Comparison of ENCODE assay signal across 10 mouse cellular contexts in the genomic region with DNA sequence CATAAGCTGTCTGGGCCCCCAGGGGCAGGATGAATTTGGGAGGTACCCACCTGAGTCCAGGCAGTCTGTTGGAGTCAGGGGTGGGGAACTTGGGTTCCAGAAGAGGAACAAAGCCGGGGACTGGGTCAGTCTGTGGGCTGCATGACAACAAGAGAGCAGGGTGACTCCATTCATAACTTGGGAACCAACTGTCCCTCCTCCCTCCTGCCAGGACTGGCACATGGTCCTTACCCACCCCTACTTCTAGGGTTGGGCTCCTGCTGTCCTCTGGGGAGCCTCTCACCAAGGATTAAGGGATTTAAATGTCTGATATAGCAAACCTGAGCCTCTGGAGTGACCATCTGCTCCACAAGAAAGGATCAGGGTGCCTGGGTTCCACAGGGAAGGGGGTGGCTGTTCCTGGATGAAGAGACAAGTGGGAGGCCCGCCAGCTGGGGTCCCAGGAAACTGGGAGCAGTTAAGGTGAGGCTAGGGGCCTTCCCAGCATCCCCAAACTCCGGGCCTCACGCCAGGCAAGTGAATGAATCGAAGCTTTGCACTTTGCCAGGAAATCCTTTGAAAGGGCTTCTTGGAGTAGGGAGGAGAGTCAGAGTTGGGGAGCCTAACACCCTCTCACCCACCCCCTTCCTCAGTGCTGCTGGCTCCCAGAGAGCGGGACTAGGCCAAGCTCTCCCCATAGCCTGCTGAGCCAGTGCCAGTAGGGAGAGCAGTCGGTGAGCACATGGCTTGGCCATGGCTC. TPM values are rescaled to one million over a fixed set of nuclear protein-coding genes. Genes with fewer than 3 reads are reported as not detected.
A peak's percentile ranks its signal among the peaks of the same experiment; 100 is the strongest.
DNase-seq lines count a peak whose midpoint lies in the region; ATAC-seq lines count a peak whose summit lies in the region.
"Had no signal": no experiment of that assay in that cellular context is flagged by ENCODE, and none has a peak within 500 bp of the region (broad histone marks: within the 10 kb centered on the region; RNA-seq: fewer than 3 reads in every experiment).

No protein-coding gene starts in this region.

- no peaks in the 10 kb centered on the region for H3K4me1 ChIP-seq in hindbrain, embryonic 13.5 days (replicated peaks)
- H3K4me1 ChIP-seq in liver, embryonic 15.5 days (replicated peaks) = peaks cover 62% of the 10 kb centered on the region

- H3K27me3 ChIP-seq in hindbrain, embryonic 13.5 days = no peaks in the 10 kb centered on the region
- no peaks in the 10 kb centered on the region for H3K27me3 ChIP-seq in liver, embryonic 15.5 days

- 82% methylated on average over 7 of the region's 7 CpGs for WGBS in hindbrain, embryonic 13.5 days
- WGBS in liver, embryonic 15.5 days (ENCODE audit: insufficient replicate concordance) = 75% methylated on average over 7 of the region's 7 CpGs

- H3K4me3 ChIP-seq in hindbrain, embryonic 13.5 days = no peak overlapping the region
- no peak overlapping the region for H3K4me3 ChIP-seq in liver, embryonic 15.5 days (replicated peaks)

- H3K36me3 ChIP-seq in hindbrain, embryonic 13.5 days = peaks cover 73% of the 10 kb centered on the region
- H3K36me3 ChIP-seq in liver, embryonic 15.5 days (replicated peaks) = peaks cover 50% of the 10 kb centered on the region

- ATAC-seq in hindbrain, embryonic 13.5 days (ENCODE audit: low FRiP score) = peak; percentile 72; the same call in 1 of the 2 replicates
- ATAC-seq in liver, embryonic 15.5 days (ENCODE audit: insufficient read depth) = no peak
- no peak for ATAC-seq in activated CD4-positive, CD25-positive, alpha-beta regulatory T cell, adult 4 months

- H3K9me3 ChIP-seq in hindbrain, embryonic 13.5 days = no peaks in the 10 kb centered on the region
- H3K9me3 ChIP-seq in liver, embryonic 15.5 days (replicated peaks) = no peaks in the 10 kb centered on the region

- H3K4me2 ChIP-seq in hindbrain, embryonic 13.5 days = no peak overlapping the region
- no peak overlapping the region for H3K4me2 ChIP-seq in liver, embryonic 15.5 days

- H3K9ac ChIP-seq in hindbrain, embryonic 13.5 days = no peak overlapping the region
- peak overlapping the region; percentile 9; the same call in 1 of the 2 replicates for H3K9ac ChIP-seq in liver, embryonic 15.5 days

- DNase-seq in adipocyte (ENCODE audit: low spot score) = peak; percentile 39
- DNase-seq in cerebellum, adult 8-10 months = peak; percentile 40
- DNase-seq in adrenal gland, adult 18-20 months (ENCODE audit: low spot score in 2 of 2) = no peak
- DNase-seq in urinary bladder, adult 2 months (ENCODE audit: low spot score) = no peak
- no peak for DNase-seq in thymus, adult 18-20 months

- H3K27ac ChIP-seq in hindbrain, embryonic 13.5 days = peak overlapping the region; percentile 55; the same call in 1 of the 2 replicates
- peak overlapping the region; percentile 68 for H3K27ac ChIP-seq in liver, embryonic 15.5 days (replicated peaks)

RNA-seq across cellular contexts. Expression of a gene that starts 11.9 kb away (rescaled TPM):
- 76.3 and 78.1 TPM in 2 replicates for polyA plus RNA-seq in hindbrain, embryonic 13.5 days (2015; fragmentation: Nextera tagmentation; extraction: Ambion mirVana)
- polyA plus RNA-seq in liver, embryonic 15.5 days (2015; fragmentation: Nextera tagmentation; extraction: Ambion mirVana) = 62.4 and 63.8 TPM in 2 replicates
- 10 to 100 TPM; 48.4 to 53.4 TPM for total RNA-seq in adrenal gland, adult 18-20 months (2021)
- 77.8 and 85.8 TPM in 2 replicates for polyA plus RNA-seq in urinary bladder, adult 2 months (2012; rRNA removed)
- 100 to 1,000 TPM; 231 to 302 TPM for polyA plus RNA-seq in activated CD4-positive, CD25-positive, alpha-beta regulatory T cell, adult 4 months (2017; shearing (Covaris generic))

RNA-seq across cellular contexts. Expression of a gene that starts 12.0 kb away (rescaled TPM):
- polyA plus RNA-seq in hindbrain, embryonic 13.5 days (2015; fragmentation: Nextera tagmentation; extraction: Ambion mirVana) = 23.0 and 24.2 TPM in 2 replicates
- 15.9 and 16.9 TPM in 2 replicates for polyA plus RNA-seq in liver, embryonic 15.5 days (2015; fragmentation: Nextera tagmentation; extraction: Ambion mirVana)
- total RNA-seq in adrenal gland, adult 18-20 months (2021) = 10 to 100 TPM in 1 of 2 experiments, 1 to 10 TPM in 1; 9.6 to 10.9 TPM
- 7.2 and 7.3 TPM in 2 replicates for polyA plus RNA-seq in urinary bladder, adult 2 months (2012; rRNA removed)
- polyA plus RNA-seq in activated CD4-positive, CD25-positive, alpha-beta regulatory T cell, adult 4 months (2017; shearing (Covaris generic)) = 10 to 100 TPM; 25.6 to 27.6 TPM

RNA-seq across cellular contexts. Expression of a gene that starts 13.7 kb away (rescaled TPM):
- polyA plus RNA-seq in hindbrain, embryonic 13.5 days (2015; fragmentation: Nextera tagmentation; extraction: Ambion mirVana) = 27.6 and 29.7 TPM in 2 replicates
- 14.1 and 14.7 TPM in 2 replicates for polyA plus RNA-seq in liver, embryonic 15.5 days (2015; fragmentation: Nextera tagmentation; extraction: Ambion mirVana)
- 10 to 100 TPM; 32.8 to 39.8 TPM for total RNA-seq in adrenal gland, adult 18-20 months (2021)
- polyA plus RNA-seq in urinary bladder, adult 2 months (2012; rRNA removed) = 23.5 and 46.2 TPM in 2 replicates
- under 1 TPM in 1 of 2 experiments, not detected in 1; 0.46 TPM for polyA plus RNA-seq in activated CD4-positive, CD25-positive, alpha-beta regulatory T cell, adult 4 months (2017; shearing (Covaris generic))

RNA-seq across cellular contexts. Expression of a gene that starts 25.6 kb away (rescaled TPM):
- polyA plus RNA-seq in hindbrain, embryonic 13.5 days (2015; fragmentation: Nextera tagmentation; extraction: Ambion mirVana) = not detected in 2 replicates
- 26.6 and 27.2 TPM in 2 replicates for polyA plus RNA-seq in liver, embryonic 15.5 days (2015; fragmentation: Nextera tagmentation; extraction: Ambion mirVana)
- total RNA-seq in adrenal gland, adult 18-20 months (2021) = not detected
- polyA plus RNA-seq in urinary bladder, adult 2 months (2012; rRNA removed) = not detected in 2 replicates
- not detected for polyA plus RNA-seq in activated CD4-positive, CD25-positive, alpha-beta regulatory T cell, adult 4 months (2017; shearing (Covaris generic))
- total RNA-seq: heart, postnatal 14 days had no signal
- polyA plus RNA-seq: small intestine, adult 2 months had no signal

RNA-seq across cellular contexts. Expression of a gene that starts 29.8 kb away (rescaled TPM):
- 28.0 and 28.1 TPM in 2 replicates for polyA plus RNA-seq in hindbrain, embryonic 13.5 days (2015; fragmentation: Nextera tagmentation; extraction: Ambion mirVana)
- polyA plus RNA-seq in liver, embryonic 15.5 days (2015; fragmentation: Nextera tagmentation; extraction: Ambion mirVana) = 10.2 and 11.1 TPM in 2 replicates
- 1 to 10 TPM; 5.9 to 6.5 TPM for total RNA-seq in adrenal gland, adult 18-20 months (2021)
- 18.4 and 19.5 TPM in 2 replicates for polyA plus RNA-seq in urinary bladder, adult 2 months (2012; rRNA removed)
- polyA plus RNA-seq in activated CD4-positive, CD25-positive, alpha-beta regulatory T cell, adult 4 months (2017; shearing (Covaris generic)) = not detected

Comparison
In these comparisons a context has a peak if more than half of its experiments do, and no peak if none do; other contexts are left out.
1. DNase-seq: peak in adipocyte (single experiment) and cerebellum, adult 8-10 months (single experiment); none in adrenal gland, adult 18-20 months (0 of 2), urinary bladder, adult 2 months (single experiment) and thymus, adult 18-20 months (0 of 2).
2. RNA of a gene that starts 13.7 kb away (polyA plus RNA-seq): 27.6 to 29.7 TPM in hindbrain, embryonic 13.5 days, 23.5 to 46.2 TPM in urinary bladder, adult 2 months and 14.1 to 14.7 TPM in liver, embryonic 15.5 days; 0.46 TPM in activated CD4-positive, CD25-positive, alpha-beta regulatory T cell, adult 4 months; every median in the first group is over 10 times any median in the second.